Mouse (Mus musculus): ENCODE results near the gene Rela.

The Rela gene

DNA sequence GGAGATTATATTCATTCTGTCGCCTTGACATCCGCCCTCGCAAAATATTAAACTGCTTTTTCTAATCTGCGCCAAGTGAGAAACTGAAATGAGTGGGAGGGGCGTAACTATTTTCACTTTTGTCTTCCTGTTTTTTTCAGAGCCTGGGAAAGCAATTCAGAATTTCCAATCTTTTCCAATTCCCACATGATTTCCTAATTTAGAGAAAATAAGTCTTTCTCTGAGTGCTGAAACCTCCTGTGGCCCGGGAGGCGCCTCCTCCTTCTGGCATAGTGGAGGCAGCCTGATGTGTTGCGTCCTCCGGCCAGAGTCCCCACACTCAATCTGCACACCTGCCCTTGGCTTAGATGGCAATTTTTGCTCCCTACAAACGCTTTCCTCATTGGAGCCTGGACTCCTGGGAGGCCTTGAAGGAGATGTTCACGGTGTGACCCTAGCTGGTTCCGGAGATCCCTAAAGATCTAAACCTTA, 677 bp upstream of the Rela start:
- in situ Hi-C loops (cut with MboI), result no loop called here

DNA sequence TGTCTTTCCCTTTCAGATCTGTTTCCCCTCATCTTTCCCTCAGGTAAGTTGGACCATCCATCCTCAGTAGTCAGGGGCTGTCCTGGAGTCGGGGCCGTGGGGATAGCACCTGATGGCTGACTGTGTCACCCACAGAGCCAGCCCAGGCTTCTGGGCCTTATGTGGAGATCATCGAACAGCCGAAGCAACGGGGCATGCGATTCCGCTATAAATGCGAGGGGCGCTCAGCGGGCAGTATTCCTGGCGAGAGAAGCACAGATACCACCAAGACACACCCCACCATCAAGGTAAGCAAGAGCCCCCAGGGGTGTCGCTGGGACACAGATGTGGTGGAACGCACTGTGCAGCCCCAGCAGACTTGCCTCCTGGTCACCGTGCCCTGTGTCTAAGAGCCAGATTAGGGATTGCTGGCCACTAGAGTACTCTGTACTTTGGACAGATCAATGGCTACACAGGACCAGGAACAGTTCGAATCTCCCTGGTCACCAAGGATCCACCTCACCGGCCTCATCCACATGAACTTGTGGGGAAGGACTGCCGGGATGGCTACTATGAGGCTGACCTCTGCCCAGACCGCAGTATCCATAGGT, 1.2 kb downstream of the Rela start:
- in situ Hi-C loops (cut with MboI), result no loop called here

DNA sequence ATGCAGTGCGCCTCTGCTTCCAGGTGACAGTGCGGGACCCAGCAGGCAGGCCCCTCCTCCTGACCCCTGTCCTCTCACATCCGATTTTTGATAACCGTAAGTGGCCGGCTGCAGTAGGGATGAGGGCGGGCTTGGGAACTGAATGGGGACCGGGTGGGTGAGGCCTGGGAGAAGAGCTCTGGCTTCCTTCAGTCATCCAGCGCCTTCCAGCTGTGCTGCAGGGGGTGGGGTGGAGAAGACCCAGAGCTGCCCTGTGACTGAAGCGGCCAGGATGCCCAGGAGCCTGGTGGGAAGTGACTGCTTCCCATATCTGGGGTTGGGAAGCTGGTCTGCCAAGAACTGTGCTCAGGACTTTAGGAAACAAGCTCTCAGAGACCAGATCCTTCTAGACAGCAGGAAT, 3.1 kb downstream of the Rela start:
- in situ Hi-C loops (cut with MboI), result no loop called here

DNA sequence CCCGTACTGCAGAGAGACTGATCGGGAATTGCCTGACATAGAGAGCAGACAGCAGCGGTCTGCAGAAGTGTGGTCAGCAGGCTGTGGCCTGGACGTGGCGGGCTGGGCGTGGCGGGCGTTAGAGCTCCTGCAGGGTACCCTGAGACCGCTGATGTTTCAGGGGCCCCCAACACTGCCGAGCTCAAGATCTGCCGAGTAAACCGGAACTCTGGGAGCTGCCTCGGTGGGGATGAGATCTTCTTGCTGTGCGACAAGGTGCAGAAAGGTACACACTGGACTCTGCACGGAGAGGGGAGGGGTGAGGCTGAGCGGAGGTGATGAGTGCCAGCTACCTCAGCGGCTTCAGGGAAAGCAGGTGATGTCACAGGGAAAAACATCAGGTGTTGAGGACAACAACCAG, 3.7 kb downstream of the Rela start:
- in situ Hi-C loops (cut with MboI), result no loop called here

DNA sequence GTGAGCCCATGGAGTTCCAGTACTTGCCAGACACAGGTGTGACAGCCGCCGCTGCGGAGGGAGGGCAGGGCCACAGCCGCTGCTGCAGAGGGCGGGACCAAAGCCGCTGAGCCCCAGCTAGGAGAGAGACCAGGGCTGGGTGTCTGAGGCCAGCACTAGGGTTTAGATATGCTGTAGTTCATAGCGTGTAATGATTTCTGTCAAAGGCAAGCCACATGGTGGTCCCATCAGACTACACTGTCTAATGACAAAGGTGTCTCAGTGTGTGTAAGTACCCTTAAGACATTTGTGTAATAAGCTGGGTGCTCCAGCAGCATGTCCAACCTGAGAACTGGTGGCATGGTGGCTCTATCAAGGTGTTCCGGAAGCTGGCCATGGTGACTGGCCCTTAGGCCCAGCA, 4.4 kb downstream of the Rela start:
- in situ Hi-C loops (cut with MboI), result no loop called here

DNA sequence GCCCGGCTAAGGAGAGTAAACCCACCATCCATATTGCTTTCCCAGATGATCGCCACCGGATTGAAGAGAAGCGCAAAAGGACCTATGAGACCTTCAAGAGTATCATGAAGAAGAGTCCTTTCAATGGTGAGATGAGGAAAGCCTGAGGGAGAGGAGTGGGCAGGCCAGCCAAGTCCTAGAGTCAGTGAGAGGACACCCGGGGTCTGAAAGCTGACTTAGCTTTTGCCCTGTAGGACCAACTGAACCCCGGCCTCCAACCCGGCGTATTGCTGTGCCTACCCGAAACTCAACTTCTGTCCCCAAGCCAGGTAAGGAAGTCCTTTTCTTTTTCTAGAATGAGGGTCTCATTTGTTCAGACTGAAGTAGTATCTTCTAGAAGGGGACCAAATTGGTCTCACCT, 8.0 kb downstream of the Rela start:
- in situ Hi-C loops (cut with MboI), result no loop called here

DNA sequence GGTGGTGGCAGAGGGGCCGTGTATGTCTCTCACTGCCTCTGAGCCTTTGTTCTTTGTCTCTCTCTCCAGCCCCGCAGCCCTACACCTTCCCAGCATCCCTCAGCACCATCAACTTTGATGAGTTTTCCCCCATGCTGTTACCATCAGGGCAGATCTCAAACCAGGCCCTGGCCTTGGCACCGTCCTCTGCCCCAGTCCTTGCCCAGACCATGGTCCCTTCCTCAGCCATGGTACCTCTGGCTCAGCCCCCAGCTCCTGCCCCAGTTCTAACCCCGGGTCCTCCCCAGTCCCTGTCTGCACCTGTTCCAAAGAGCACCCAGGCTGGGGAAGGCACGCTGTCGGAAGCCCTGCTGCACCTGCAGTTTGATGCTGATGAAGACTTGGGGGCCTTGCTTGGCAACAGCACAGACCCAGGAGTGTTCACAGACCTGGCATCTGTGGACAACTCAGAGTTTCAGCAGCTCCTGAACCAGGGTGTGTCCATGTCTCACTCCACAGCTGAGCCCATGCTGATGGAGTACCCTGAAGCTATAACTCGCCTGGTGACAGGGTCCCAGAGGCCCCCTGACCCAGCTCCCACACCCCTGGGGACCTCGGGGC, 9.5 kb downstream of the Rela start:
- in situ Hi-C loops (cut with MboI), result no loop called here

DNA sequence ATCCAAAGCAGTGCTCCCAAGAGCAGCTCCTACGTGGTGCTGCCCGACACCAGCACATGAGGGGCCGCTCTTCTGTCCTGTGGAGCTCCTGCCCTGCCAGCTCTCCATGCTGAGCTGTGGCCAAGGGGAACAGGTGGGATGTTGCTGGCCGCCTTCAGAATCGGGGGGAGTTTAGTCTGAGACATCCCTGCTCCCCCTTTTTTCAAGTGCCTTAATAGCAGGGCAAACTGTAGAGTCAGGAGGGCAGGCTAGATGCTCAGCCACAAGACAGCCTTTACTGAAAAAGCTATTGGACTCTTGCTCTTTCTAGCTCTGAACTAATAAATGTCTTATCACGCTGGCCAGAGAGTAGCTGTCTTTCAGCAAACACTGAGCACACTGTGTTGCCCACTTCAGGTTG, 10.5 kb downstream of the Rela start:
- in situ Hi-C loops (cut with MboI), result no loop called here

DNA sequence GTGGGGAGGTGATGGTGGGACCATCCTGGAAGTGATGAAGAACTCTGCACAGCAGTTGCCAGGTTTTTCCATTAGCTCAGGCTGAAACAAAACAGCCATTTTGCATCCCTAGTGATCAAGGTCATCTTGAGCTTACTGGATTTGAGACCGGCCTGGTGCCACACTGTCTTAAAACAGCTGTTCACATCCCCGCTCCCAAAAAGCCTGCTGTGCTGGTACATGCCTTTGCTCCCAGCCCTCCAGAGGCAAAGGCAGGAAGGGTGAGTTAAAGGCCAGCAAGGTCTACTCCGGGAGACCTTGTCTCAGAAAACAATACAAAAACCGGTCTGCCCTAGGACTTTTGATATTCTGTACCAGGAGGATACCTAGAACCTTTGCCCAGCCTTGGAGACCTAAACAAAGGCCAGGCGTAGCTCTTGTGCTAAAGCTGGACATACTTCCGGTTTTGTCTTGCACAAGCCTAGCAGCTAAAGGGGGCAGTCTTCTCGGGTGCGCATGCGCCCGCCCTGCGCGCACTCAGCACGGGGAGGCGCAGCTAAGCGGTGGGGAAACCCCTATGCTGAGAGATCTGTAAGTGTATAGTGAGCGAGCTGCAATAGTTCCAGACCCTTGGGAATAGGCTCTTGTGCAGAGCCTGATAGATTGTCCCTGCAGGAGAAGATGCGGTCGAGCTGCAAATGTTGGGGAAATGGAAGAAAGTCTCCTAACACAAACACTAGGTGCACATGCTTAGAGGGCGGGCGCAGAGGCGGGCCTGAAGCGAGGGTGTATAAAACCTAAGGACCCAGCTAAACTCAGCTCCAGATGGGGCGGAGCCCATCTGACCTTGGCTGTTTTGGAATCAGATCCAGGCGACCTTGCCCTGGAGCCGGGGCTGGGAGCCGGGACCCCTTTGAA, 11.4 kb downstream of the Rela start:
- in situ Hi-C loops (cut with MboI), result no loop called here

DNA sequence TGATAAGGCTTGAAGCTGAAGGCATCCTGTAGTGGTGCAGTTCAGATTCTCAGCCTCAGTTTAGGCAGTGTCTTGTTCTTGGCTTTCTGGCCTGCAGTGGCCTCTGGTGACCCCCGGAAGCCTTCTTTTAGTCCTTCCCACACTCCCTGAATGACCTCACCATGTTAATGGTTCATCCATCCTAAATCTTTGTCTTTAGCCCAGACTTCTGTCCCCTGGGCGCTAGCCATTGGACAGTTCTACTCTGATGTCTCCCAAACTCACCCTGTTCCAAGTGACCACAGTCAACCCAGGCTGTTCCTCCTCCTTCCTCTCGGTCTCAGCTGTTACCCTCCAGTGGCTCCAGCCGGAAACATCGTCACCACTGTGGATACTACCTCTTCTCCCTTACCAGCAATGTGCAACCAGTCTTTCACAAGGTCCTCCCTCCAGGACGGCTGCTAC, 12.0 kb downstream of the Rela start:
- in situ Hi-C loops (cut with MboI), result no loop called here

DNA sequence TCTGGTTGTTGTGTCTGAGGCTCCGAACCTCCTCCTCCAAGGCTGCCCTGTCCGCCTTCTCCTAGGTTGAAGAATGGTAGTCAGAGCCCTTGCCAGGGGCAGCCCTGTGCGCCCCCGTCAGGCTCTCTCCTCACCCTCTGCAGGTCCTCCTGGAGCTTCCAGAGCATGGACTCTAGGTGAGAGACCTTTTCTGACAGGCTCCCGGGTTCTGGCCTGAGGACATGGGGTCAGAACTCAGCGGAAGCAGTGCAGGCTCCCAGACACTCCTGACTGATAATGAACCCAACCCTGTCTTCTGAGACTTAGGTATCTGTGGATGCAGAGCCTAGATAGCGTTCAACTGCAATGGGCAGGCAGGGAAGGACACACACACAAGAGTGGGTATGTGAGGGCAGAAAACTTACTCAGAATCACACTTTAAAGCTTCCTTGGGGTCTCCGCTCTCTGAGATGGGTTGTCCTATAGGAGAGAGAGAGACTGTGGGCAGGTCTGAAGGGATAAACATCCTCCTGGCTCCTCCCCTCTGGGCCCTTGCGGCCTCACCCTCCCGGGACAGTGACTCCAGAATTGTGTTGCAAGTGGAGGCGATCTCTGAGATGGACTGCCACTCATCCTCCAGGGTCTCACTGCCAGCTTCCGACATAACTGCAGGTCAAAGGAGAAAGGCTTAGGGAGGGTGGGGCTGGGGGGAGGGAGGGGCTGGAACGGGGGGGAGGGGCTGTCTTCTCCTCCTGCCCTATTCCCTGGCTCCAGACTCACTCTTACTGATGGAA, 14.4 kb downstream of the Rela start:
- in situ Hi-C loops (cut with MboI), result no loop called here

DNA sequence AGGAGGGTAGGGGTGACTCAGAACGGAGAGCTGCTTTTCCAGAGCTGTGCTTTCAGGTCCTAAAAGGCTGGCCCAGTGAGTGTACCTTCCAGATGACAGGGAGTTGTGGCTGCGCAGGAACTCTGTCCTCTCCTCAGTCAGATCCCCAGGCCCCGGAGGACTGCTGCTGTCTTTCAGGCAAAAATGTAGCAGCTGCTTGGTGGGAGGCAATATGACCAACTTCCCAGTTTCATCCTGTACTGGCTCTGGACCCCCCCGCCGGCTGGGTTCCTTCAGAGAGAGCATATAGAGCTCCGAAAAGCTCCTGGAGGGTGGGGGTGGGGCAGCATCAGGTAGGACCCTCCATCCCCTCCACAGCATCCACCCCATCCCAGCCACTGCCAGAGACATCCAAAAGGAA, 15.3 kb downstream of the Rela start:
- in situ Hi-C loops (cut with MboI), result no loop called here

DNA sequence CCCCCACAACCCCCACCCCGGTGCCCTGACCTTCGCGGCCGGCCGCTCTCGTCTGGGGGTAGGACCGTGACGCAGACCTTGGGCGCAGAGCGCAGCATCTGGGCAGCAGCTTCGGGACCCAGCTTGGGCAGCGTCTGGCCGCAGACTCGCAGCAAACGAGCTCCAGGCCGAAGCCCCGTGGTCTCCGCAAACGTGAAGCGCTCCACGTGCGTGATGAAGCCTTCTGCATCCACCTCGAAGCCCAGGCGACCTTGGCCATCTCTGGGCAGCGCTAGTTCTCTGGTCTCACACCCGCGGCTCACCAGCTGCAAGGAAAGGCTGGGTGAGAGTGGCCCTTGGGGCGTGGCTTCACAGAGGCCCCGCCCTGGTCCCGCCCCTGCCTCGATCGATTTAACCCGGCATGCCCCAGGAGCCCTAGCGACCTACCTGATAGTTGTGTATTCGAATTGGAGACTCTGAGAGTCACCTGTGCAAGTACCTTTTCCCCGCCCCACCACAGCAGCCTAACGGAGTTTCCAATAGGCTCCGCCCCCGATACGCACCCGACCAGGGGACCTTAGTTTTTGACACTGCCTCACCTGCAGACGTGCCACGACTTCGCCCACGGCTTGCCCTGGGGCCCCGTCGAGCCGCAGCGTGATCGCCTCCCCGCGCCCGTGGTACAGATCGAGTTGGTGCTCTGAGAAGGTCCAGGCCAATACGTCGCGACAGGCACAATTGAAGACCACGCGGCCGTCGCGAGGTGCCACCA, 16.9 kb downstream of the Rela start:
- in situ Hi-C loops (cut with MboI), result no loop called here

DNA sequence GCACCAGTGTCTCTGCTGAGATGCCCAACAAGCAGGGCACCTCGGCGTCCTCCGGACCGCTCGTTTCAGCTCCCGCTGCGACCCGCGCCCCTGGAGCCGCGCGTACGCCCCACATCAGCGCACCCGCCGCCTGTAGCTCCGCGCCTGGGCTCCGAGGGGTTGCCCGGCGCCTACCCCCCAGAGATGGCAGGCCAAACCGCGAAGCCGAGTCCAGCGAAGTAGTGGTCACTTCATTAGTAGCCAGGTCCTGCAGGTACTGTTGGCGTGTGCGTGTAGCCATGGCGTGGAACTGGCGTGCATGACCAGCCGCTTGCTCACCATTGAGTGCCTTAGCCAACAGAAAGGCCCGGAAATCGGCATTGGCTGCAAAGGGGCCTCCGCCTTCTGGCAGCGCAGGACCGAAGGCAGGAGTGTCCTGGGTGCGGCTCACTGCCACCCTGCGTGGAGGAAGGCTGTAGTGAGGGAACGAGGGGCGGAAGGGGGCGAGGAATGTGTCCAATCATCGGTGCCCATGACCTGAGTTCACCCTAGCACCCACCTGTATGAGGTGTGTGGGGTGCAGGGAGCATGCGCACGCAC, 17.5 kb downstream of the Rela start:
- in situ Hi-C loops (cut with MboI), result no loop called here

DNA sequence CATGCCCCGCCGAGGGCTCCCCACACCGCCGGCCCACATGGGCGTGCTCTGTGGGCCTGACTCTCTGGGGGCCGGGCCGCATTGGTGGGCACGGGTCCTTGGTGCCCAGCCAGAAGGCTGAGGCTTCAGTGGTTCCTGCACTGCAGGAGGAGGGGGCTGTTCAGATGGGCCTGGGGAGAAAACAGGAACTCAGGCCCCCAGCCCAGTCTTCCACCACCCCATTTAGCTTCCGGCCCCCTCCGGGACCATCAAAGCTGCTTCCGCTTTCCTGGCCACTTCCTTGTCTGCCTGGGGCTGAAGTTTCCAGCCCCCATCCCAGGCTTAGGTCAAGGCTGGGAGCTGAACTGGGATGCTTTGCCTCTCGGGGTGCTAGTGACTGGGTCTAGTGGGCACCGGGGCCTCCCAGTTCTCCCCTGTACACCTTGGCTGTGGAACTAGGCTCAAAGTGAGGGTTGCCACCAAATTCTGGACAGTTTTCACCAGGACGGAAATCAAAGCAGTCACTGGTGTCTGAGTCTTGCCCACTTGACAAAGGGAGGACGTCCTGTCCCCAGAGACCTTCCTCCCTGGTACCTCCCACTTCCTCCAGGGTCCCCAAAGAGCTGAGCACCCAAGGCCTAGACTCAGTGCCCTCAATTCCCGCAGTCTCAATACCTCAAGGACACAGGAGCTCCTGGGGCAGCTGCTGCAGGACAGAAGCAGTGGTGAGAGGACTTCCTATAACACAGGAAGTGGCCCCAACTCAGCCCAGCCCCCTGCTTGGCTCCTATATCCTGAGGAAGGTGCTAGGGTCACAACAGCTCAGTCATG, 23.9 kb downstream of the Rela start:
- in situ Hi-C loops (cut with MboI), result no loop called here

DNA sequence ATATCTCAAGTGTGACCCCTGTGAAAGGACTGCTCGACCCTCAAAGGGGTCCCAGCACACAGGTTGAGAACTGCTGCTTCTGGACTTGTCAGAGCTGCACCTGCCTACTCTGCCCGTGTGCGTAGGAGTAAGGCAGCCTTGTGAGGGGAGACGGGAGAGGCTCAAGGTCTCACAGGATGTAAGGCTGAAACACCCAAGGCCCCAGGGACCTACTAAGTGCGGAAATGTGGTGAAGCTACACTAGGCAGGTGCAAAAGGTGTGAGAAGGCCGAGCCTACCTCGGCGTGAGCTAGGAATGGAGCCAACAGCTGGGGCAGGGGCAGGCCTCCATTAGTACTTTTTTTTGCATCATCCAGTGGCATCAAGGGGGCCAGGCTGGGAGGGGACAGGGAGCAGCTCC, 25.0 kb downstream of the Rela start:
- in situ Hi-C loops (cut with MboI), result no loop called here

DNA sequence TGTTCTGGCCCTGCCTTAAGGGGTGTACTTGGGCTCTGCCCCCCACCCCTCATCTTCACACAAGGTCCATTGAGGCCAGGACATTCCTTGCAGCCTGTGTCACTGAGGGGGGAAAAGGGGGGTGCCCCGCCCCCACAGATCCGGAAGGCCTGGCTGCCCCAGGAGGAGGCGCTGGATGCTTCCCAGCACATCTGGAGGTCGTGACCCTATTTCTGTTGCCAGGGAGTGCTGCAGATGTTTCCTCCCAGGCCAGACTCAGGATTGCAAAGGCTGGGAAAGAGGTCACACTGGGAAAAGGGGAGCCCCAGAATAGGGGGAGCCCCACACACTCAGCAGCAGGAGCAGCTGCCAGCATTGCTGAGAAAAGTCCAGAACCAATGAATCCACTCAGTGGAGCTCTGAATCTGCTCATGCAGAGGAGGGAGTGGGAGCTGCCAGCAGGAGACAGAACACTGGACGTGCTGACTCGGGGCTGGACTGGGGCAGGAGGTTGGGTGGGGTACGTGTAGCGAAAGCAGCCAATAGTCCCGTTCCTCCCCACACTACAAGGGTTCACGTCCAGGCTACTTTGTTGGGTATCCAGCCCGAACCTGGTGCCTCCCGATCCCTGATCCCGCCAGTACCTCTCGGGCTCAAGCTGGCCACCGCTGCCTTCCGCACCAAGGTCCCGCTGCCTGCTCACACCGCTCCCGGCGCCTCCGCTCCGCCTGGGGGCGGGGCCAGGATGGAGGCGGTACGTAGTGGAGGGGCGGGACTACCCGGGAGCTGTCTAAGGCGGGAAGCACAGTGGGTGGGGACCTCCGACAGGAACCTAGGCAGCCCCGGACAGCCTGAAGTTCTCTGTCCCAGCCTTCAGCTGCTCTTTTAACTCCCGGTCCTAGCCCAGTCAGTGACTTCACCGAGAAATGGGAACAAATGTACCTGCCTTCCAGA, 26.0 kb downstream of the Rela start, which contains the start of gene Sipa1:
TSS of gene Sipa1 (minus strand) at position 727 of the 933 bp plus-strand sequence.
- in situ Hi-C loops (cut with MboI), result no loop called here

DNA sequence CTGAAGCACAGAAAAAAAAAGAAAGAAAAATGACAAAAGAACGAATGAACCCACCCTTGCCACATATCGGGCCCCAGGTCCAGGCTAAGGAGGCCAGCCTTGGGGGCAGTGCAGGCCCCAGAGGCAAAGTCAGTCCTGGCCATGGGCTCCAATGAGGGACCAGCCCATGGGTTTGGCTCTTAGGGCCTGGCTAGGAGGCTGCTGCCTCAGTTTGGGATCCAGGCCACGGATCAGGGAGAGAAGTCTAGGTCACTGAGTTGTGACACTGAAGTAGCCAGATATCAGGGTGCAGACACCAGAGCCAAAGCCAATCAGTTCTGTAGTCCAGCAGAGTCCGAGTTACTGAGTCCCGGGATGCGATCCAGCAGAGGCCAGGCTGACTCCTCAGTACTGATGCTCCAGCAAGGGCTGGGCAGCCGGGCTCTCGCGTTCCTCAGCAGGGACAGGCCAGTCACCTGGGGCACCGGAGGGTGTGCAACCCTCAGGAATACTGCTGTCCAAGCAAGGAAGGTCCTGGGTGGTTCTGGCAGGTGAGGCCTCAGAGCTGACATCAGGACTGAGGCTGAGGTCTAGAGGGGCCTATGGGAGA, 27.5 kb downstream of the Rela start:
- in situ Hi-C loops (cut with MboI), result no loop called here

DNA sequence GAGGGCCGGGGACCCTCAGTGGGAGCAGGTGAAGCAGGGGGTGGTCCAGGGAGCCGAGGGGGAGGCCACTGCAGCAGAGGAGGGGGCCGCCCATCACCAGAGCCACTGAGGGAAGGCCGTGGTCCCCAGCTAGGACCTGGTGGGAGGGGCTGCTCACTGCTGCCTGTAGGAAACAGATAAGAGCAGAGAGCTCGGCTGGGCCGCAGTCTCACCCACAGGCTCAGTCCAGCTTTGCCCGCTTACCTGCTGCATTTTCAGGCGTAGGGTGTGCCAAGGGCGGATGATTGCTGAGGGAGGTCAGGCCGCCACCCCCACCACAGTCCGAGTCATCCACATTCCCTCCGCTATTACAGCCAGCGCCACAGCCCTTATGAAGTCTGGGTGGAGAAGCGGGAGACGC, 28.2 kb downstream of the Rela start:
- in situ Hi-C loops (cut with MboI), result no loop called here
